Mouse (Mus musculus): Measurements from ENCODE around the gene Gm20604.

DNA sequence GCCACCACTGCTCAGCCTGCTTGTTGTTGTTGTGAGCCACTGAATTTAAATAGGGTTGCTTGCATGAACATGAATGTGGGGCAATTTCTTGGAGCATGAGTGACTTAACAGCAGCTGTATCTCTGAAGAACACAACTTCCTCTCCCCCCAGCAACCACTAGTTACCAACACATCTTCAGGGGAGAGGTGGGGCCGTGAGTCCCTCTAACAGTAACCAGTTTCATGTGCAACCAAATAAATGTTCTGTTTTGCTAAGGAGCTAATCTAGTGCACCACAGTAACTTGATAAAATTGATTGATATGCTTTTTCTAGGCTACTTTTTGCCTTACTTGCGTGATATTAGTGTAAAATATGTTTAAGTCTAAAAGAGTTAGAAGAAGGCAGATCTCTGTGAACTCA lies 41.1 kb upstream of the Gm20604 start:
- TF ChIP-seq CTCF (IDR thresholded peaks at IDR 0.05; ENCODE audit: extremely low read depth, insufficient read depth, low read length): no peak
- TF ChIP-seq POLR2A (IDR thresholded peaks at IDR 0.05; ENCODE audit: extremely low read depth, insufficient read depth, low read length): no peak

Data from cortical plate, adult 2 months (tissue).